Mouse (Mus musculus) embryonic fibroblast, embryonic 13.5 days (primary cell): ENCODE results near the gene Npas3. TPM values are rescaled to one million over a fixed set of nuclear protein-coding genes. Genes with fewer than 3 reads are reported as not detected.

Experiments
- H3K27ac ChIP-seq: 2 replicates; pipeline ENCODE4 v1.5.1; 2012; ENCODE audit warnings: low read length, control low read depth, inconsistent platforms; ENCODE audit not compliant: insufficient read depth
- H3K4me1 ChIP-seq: 2 replicates; pipeline ENCODE4 v1.6.1; 2011; ENCODE audit warnings: low read length; ENCODE audit not compliant: control insufficient read depth, insufficient read depth
- H3K4me3 ChIP-seq: 2 replicates; pipeline ENCODE4 v1.5.1; 2011; ENCODE audit warnings: mild to moderate bottlenecking, control low read depth, low read length; ENCODE audit not compliant: insufficient read depth
- CTCF ChIP-seq: IDR thresholded peaks from 2 replicates; pipeline ENCODE4 v1.5.1; 2011; ENCODE audit warnings: mild to moderate bottlenecking, control low read depth, low read length, moderate library complexity, borderline replicate concordance; ENCODE audit not compliant: insufficient read depth
- POLR2A ChIP-seq: IDR thresholded peaks from 2 replicates; pipeline ENCODE4 v1.6.1; 2011; ENCODE audit warnings: low read depth, mild to moderate bottlenecking, control low read depth, low read length, moderate library complexity
- polyA plus RNA-seq: library from polyadenylated mRNA; stranded (reverse); fragments of >200 nt; gene quantifications from 2 replicates; pipeline ENCODE4 v1.2.4, GENCODE M21; 2011; ENCODE audit warnings: low read depth; ENCODE audit not compliant: missing spikeins, insufficient read length

Npas3 gene
- polyA plus RNA-seq, 1 experiment, result 6.6 TPM

GRCm38 (mm10) chr12:53292508-53293300 is 44.2 kb downstream of the Npas3 start:
- H3K4me3 ChIP-seq, result no peak overlapping the region
- TF ChIP-seq POLR2A (no peak), CTCF (no peak)
- H3K27ac ChIP-seq, result peak overlapping the region; percentile 83
- H3K4me1 ChIP-seq, result peaks cover 4% of the 10 kb centered on the region; the same call in 1 of the 2 replicates

DNA sequence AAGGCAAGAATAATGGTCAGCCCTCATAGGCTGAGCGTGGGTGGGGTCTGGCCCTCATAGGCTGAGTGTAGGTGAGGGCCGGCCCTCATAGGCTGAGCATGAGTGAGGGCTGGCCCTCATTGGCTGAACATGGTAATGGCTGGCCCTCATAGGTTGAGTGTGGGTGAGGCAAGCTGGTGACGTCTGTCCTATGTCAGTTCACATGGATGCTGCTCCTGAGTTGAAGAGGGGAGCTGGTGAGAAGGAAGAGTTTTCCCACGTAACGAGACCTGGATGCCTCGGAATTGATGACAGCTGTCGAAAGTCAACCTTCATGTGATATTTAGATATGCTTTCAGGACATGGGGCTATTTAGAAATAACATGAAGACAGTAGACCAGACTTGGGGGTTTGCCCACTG is 45.5 kb downstream of the Npas3 start:
- H3K27ac ChIP-seq, result no peak overlapping the region
- no peak overlapping the region for H3K4me3 ChIP-seq
- peaks cover 12% of the 10 kb centered on the region; the same call in 1 of the 2 replicates for H3K4me1 ChIP-seq
- TF ChIP-seq POLR2A (no peak), CTCF (no peak)

DNA sequence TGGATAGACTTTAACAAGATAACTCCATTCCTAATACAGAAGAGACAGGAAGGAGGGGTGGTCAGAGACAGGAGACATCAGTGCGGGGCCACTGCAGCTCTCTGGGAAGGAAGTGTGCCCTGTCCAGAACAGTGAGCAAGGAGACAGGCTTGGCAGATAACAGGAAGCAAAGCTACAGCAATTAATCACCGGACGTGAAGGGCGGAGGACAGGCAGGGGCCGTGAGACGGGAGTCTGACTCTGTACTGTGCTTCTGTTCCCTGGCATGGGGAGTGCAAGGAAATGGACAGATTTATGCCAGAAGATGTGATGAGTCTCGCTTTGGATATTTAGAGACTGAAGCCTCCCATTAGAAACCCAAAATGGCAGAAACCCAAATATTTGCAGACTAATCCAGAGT is 47.3 kb downstream of the Npas3 start:
- H3K4me1 ChIP-seq, result peaks cover 12% of the 10 kb centered on the region; the same call in 1 of the 2 replicates
- no peak overlapping the region for H3K27ac ChIP-seq
- no peak overlapping the region for H3K4me3 ChIP-seq
- TF ChIP-seq CTCF (no peak), POLR2A (no peak)

- TF ChIP-seq POLR2A, result no peak
- TF ChIP-seq CTCF, result no peak
- peaks cover 8% of the 10 kb centered on the region; the same call in 1 of the 2 replicates for H3K4me1 ChIP-seq
- peak overlapping the region; percentile 76 for H3K27ac ChIP-seq
- no peak overlapping the region for H3K4me3 ChIP-seq
Observed at GRCm38 (mm10) chr12:53297946-53298840, 49.7 kb downstream of the Npas3 start.

- Histone ChIP-seq H3K27ac (no peak overlapping the region), H3K4me3 (no peak overlapping the region), H3K4me1 (peaks cover 8% of the 10 kb centered on the region; the same call in 1 of the 2 replicates)
- TF ChIP-seq POLR2A (no peak), CTCF (no peak)
Observed at GRCm38 (mm10) chr12:53300964-53301363, 52.5 kb downstream of the Npas3 start.

DNA sequence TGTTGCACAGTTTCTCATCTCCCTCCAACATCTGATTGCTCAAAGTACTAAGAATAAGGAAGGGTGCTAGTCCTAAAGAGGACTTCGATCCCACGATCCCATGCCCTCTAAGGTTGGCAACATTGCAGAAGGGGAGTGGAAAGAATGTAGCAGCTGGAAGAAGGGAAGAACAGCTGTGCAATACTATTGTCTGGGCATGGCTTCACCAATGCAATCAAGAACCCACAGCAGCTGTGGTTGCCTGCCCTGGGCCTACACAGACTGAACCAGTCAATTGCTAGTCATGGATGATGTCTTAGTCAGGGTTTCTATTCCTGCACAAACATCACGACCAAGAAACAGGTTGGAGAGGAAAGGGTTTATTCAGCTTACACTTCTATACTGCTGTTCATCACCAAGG is 53.7 kb downstream of the Npas3 start:
- no peak overlapping the region for H3K4me3 ChIP-seq
- H3K4me1 ChIP-seq, result peaks cover 12% of the 10 kb centered on the region
- no peak overlapping the region for H3K27ac ChIP-seq
- TF ChIP-seq POLR2A (no peak), CTCF (no peak)

- Histone ChIP-seq H3K27ac (peak overlapping the region; percentile 37; the same call in 1 of the 2 replicates), H3K4me1 (peaks cover 7% of the 10 kb centered on the region; the same call in 1 of the 2 replicates), H3K4me3 (no peak overlapping the region)
- TF ChIP-seq CTCF (no peak), POLR2A (no peak)
Observed at GRCm38 (mm10) chr12:53316715-53317114, 68.2 kb downstream of the Npas3 start.

GRCm38 (mm10) chr12:53317801-53318200 is 69.3 kb downstream of the Npas3 start:
- Histone ChIP-seq H3K27ac (no peak overlapping the region), H3K4me3 (no peak overlapping the region), H3K4me1 (peaks cover 7% of the 10 kb centered on the region; the same call in 1 of the 2 replicates)
- TF ChIP-seq POLR2A, result no peak
- TF ChIP-seq CTCF, result no peak

DNA sequence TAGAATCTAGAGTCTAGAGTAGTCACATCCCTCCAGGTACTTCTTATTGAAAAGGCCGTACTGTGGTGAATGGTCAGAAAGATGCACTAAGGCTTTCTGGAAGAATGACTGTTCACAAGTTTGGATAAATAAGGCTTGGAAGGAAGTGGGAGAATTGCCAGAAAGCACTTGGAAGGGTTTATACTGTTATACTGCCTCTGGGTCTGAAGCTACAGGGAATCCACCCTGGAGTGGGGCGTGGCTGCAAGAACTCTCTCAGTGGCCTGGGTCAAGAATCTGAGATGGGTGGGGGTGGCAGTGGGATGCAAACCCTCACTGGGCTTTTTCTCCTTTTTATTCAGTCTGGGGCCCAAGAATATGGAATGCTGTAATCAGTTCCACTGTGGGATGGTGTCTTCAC is 72.0 kb downstream of the Npas3 start:
- no peak overlapping the region for H3K27ac ChIP-seq
- H3K4me3 ChIP-seq, result no peak overlapping the region

More for the DNA sequence above, 72.0 kb downstream of the Npas3 start:
- TF ChIP-seq POLR2A, result no peak
- no peak for TF ChIP-seq CTCF
- peaks cover 7% of the 10 kb centered on the region; the same call in 1 of the 2 replicates for H3K4me1 ChIP-seq
